Comparison of ENCODE assay signal across 8 mouse cellular contexts in the genomic region with DNA sequence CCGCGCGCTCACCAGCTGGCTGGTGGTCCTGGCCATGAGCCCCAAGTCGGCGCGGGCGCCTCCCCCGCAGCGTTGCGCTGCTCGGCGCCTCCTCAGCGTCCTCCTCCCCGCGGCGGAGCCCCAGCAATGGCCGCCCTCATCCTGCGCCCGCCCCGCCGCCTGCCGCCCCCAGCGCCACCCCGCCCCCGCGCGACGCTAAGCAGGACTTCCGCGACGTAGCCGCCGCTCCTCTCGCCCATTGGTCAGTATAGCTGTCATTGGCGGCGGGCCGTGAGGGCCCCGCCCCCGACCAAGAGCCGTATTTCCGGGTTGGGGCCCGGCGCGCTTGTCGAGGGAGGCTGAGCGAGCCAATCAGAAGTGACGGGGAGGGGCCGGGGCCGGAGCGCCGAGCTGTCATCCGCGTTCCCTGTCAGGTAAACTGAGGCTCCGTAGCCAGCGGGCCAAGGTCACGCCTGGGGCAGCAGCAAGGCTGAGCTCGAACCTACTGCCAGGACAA. TPM values are rescaled to one million over a fixed set of nuclear protein-coding genes. Genes with fewer than 3 reads are reported as not detected.
DNase-seq lines count a peak whose midpoint lies in the region; ATAC-seq lines count a peak whose summit lies in the region.

No protein-coding gene starts in this region.

- H3K4me1 ChIP-seq in forebrain, embryonic 10.5 days = peaks cover 18% of the 10 kb centered on the region
- peaks cover 23% of the 10 kb centered on the region for H3K4me1 ChIP-seq in heart, embryonic 16.5 days (ENCODE audit: control insufficient read depth, insufficient read depth, low read length)
- H3K4me1 ChIP-seq in liver, embryonic 15.5 days (replicated peaks) = peaks cover 49% of the 10 kb centered on the region
- H3K4me1 ChIP-seq in neural tube, embryonic 12.5 days = peaks cover 16% of the 10 kb centered on the region

- peak overlapping the region; percentile 74 for H3K4me2 ChIP-seq in heart, embryonic 16.5 days (ENCODE audit: low read depth, low read length)
- peak overlapping the region; percentile 80 for H3K4me2 ChIP-seq in liver, embryonic 15.5 days
- peak overlapping the region; percentile 95 for H3K4me2 ChIP-seq in neural tube, embryonic 12.5 days (replicated peaks)

- under 1% methylated on average over 57 of the region's 57 CpGs for WGBS in forebrain, embryonic 10.5 days
- WGBS in heart, embryonic 16.5 days = under 1% methylated on average over 55 of the region's 57 CpGs
- under 1% methylated on average over 57 of the region's 57 CpGs for WGBS in liver, embryonic 15.5 days (ENCODE audit: insufficient replicate concordance)
- WGBS in neural tube, embryonic 12.5 days = under 1% methylated on average over 56 of the region's 57 CpGs

- H3K27me3 ChIP-seq in forebrain, embryonic 10.5 days (ENCODE audit: poor library complexity, severe bottlenecking) = no peaks in the 10 kb centered on the region
- H3K27me3 ChIP-seq in heart, embryonic 16.5 days (ENCODE audit: control insufficient read depth, insufficient read depth, low read length) = no peaks in the 10 kb centered on the region
- H3K27me3 ChIP-seq in liver, embryonic 15.5 days = no peaks in the 10 kb centered on the region
- H3K27me3 ChIP-seq in neural tube, embryonic 12.5 days (replicated peaks) = no peaks in the 10 kb centered on the region

- peak; percentile 97 for ATAC-seq in heart, embryonic 16.5 days (replicated peaks; ENCODE audit: extremely low read depth, insufficient read depth, low FRiP score)
- peak; percentile 96 for ATAC-seq in liver, embryonic 15.5 days (ENCODE audit: insufficient read depth)
- ATAC-seq in neural tube, embryonic 12.5 days (ENCODE audit: low FRiP score, low read depth) = peak; percentile 99

- peak overlapping the region; percentile 93 for H3K27ac ChIP-seq in forebrain, embryonic 10.5 days
- peak overlapping the region; percentile 92 for H3K27ac ChIP-seq in heart, embryonic 16.5 days (ENCODE audit: low read length)
- H3K27ac ChIP-seq in liver, embryonic 15.5 days (replicated peaks) = peak overlapping the region; percentile 93
- 0 out of 2 replicates have a peak overlapping the region, but pooled peaks have one; percentile 39 for H3K27ac ChIP-seq in neural tube, embryonic 12.5 days

- DNase-seq in CD8-positive naive resting alpha-beta T cell, adult 2 months (ENCODE audit: low read depth in 2 of 2, low spot score in 2 of 2) = peak; percentile 92 to 93
- peak; percentile 93 for DNase-seq in c-Kit-positive CD71-negative TER-119-negative erythroid progenitor cells, embryonic 14.5 days (ENCODE audit: low read depth)
- DNase-seq in forebrain, embryonic 10.5 days (ENCODE audit: extremely low spot score, low spot score) = peak; percentile 94
- peak; percentile 98 to 99 for DNase-seq in kidney, postnatal 36 days
- DNase-seq in telencephalon, adult 2 months (ENCODE audit: low read depth, low spot score) = peak; percentile 95

- no peaks in the 10 kb centered on the region; the same call in 1 of the 2 replicates for H3K36me3 ChIP-seq in forebrain, embryonic 10.5 days (replicated peaks)
- no peaks in the 10 kb centered on the region for H3K36me3 ChIP-seq in heart, embryonic 16.5 days (ENCODE audit: control insufficient read depth, insufficient read depth)
- H3K36me3 ChIP-seq in liver, embryonic 15.5 days (replicated peaks) = 0 out of 2 replicates have a peak, but pooled peaks cover 9% of the 10 kb centered on the region
- H3K36me3 ChIP-seq in neural tube, embryonic 12.5 days = no peaks in the 10 kb centered on the region

- H3K9ac ChIP-seq in heart, embryonic 16.5 days (ENCODE audit: low read length) = peak overlapping the region; percentile 95
- peak overlapping the region; percentile 96 for H3K9ac ChIP-seq in liver, embryonic 15.5 days
- peak overlapping the region; percentile 89 for H3K9ac ChIP-seq in neural tube, embryonic 12.5 days

- peak overlapping the region; percentile 100 for H3K4me3 ChIP-seq in forebrain, embryonic 10.5 days
- H3K4me3 ChIP-seq in heart, embryonic 16.5 days (ENCODE audit: low read length) = peak overlapping the region; percentile 89
- H3K4me3 ChIP-seq in liver, embryonic 15.5 days (replicated peaks) = peak overlapping the region; percentile 99
- peak overlapping the region; percentile 93 for H3K4me3 ChIP-seq in neural tube, embryonic 12.5 days

- no peaks in the 10 kb centered on the region for H3K9me3 ChIP-seq in forebrain, embryonic 10.5 days
- H3K9me3 ChIP-seq in heart, embryonic 16.5 days (replicated peaks; ENCODE audit: control insufficient read depth, low read length) = no peaks in the 10 kb centered on the region
- no peaks in the 10 kb centered on the region for H3K9me3 ChIP-seq in liver, embryonic 15.5 days (replicated peaks)
- H3K9me3 ChIP-seq in neural tube, embryonic 12.5 days = no peaks in the 10 kb centered on the region

RNA-seq across cellular contexts. Expression of gene Pdpk1, which starts 9.3 kb away (rescaled TPM):
- polyA plus RNA-seq in forebrain, embryonic 10.5 days (2016; fragmentation: Nextera tagmentation; extraction: Ambion mirVana) = 32.6 and 34.3 TPM in 2 replicates
- 40.1 and 40.5 TPM in 2 replicates for polyA plus RNA-seq in heart, embryonic 16.5 days (2015; fragmentation: Nextera tagmentation; extraction: Ambion mirVana)
- polyA plus RNA-seq in liver, embryonic 15.5 days (2015; fragmentation: Nextera tagmentation; extraction: Ambion mirVana) = 25.2 and 26.3 TPM in 2 replicates
- 53.4 and 58.4 TPM in 2 replicates for polyA plus RNA-seq in neural tube, embryonic 12.5 days (2016; fragmentation: Nextera tagmentation; extraction: Ambion mirVana)

RNA-seq across cellular contexts. Expression of gene Amdhd2, which starts 22.1 kb away (rescaled TPM):
- polyA plus RNA-seq in forebrain, embryonic 10.5 days (2016; fragmentation: Nextera tagmentation; extraction: Ambion mirVana) = 40.2 and 44.7 TPM in 2 replicates
- polyA plus RNA-seq in heart, embryonic 16.5 days (2015; fragmentation: Nextera tagmentation; extraction: Ambion mirVana) = 25.2 and 28.0 TPM in 2 replicates
- 21.4 and 23.6 TPM in 2 replicates for polyA plus RNA-seq in liver, embryonic 15.5 days (2015; fragmentation: Nextera tagmentation; extraction: Ambion mirVana)
- polyA plus RNA-seq in neural tube, embryonic 12.5 days (2016; fragmentation: Nextera tagmentation; extraction: Ambion mirVana) = 36.0 and 41.2 TPM in 2 replicates

RNA-seq across cellular contexts. Expression of gene Atp6v0c, which starts 28.0 kb away (rescaled TPM):
- 419 and 421 TPM in 2 replicates for polyA plus RNA-seq in forebrain, embryonic 10.5 days (2016; fragmentation: Nextera tagmentation; extraction: Ambion mirVana)
- polyA plus RNA-seq in heart, embryonic 16.5 days (2015; fragmentation: Nextera tagmentation; extraction: Ambion mirVana) = 522 and 538 TPM in 2 replicates
- polyA plus RNA-seq in liver, embryonic 15.5 days (2015; fragmentation: Nextera tagmentation; extraction: Ambion mirVana) = 362 and 405 TPM in 2 replicates
- 671 and 684 TPM in 2 replicates for polyA plus RNA-seq in neural tube, embryonic 12.5 days (2016; fragmentation: Nextera tagmentation; extraction: Ambion mirVana)

Comparison
In these comparisons a context has a peak if more than half of its experiments do, and no peak if none do; other contexts are left out.
1. Peak in every context shown above with its lines: DNase-seq, ATAC-seq, H3K4me3 ChIP-seq and H3K27ac ChIP-seq.
2. H3K27ac ChIP-seq: peak in every context shown above with its lines; median percentile 93 in forebrain, embryonic 10.5 days; 93 in liver, embryonic 15.5 days; 92 in heart, embryonic 16.5 days; 39 in neural tube, embryonic 12.5 days.